Mouse (Mus musculus): ENCODE results near the gene Olfr430. TPM values are rescaled to one million over a fixed set of nuclear protein-coding genes. Genes with fewer than 3 reads are reported as not detected.

The Olfr430 gene
- polyA plus RNA-seq, 1 experiment from 2014 or later = not detected

GRCm38 (mm10) chr1:174052981-174053380, 13.4 kb upstream of the Olfr430 start:
- no peak for DNase-seq
- H3K4me1 ChIP-seq (ENCODE audit: insufficient read depth) = no peaks in the 10 kb centered on the region
- H3K27me3 ChIP-seq (ENCODE audit: insufficient read depth, low read length) = no peaks in the 10 kb centered on the region
- no peak overlapping the region for H3K4me2 ChIP-seq (ENCODE audit: low read depth, low read length)
- H3K27ac ChIP-seq (ENCODE audit: low read depth) = no peak overlapping the region
- no peaks in the 10 kb centered on the region for H3K9me3 ChIP-seq (ENCODE audit: low read length)
- 62% methylated on average over 3 of the region's 3 CpGs for WGBS (ENCODE audit: insufficient replicate concordance)
- no peak for TF ChIP-seq CTCF (IDR thresholded peaks at IDR 0.05; ENCODE audit: low read depth)
- no peak for TF ChIP-seq EP300 (IDR thresholded peaks at IDR 0.05; ENCODE audit: low read depth)
- H3K4me3 ChIP-seq (ENCODE audit: low read depth, low read length) = no peak overlapping the region
- H3K36me3 ChIP-seq (replicated peaks; ENCODE audit: insufficient read depth, low read length) = no peaks in the 10 kb centered on the region
- no peak overlapping the region for H3K9ac ChIP-seq (replicated peaks)
- ATAC-seq = no peak

- Histone ChIP-seq H3K9ac (replicated peaks) (no peak overlapping the region), H3K27ac (ENCODE audit: low read depth) (no peak overlapping the region), H3K4me2 (ENCODE audit: low read depth, low read length) (no peak overlapping the region), H3K4me3 (ENCODE audit: low read depth, low read length) (no peak overlapping the region), H3K27me3 (ENCODE audit: insufficient read depth, low read length) (no peaks in the 10 kb centered on the region), H3K4me1 (ENCODE audit: insufficient read depth) (no peaks in the 10 kb centered on the region), H3K36me3 (replicated peaks; ENCODE audit: insufficient read depth, low read length) (no peaks in the 10 kb centered on the region), H3K9me3 (ENCODE audit: low read length) (no peaks in the 10 kb centered on the region)
- DNase-seq (no peak), ATAC-seq (no peak)
- WGBS (ENCODE audit: insufficient replicate concordance) = 60% methylated on average over 2 of the region's 2 CpGs
- TF ChIP-seq CTCF (IDR thresholded peaks at IDR 0.05; ENCODE audit: low read depth) (no peak), EP300 (IDR thresholded peaks at IDR 0.05; ENCODE audit: low read depth) (no peak)
Measured at GRCm38 (mm10) chr1:174055248-174055647, 11.2 kb upstream of the Olfr430 start.

GRCm38 (mm10) chr1:174084031-174084430, 17.6 kb downstream of the Olfr430 start, which contains the start of gene Olfr429:
Gene Olfr429, plus strand, starts transcription at chr1:174084331.
- Histone ChIP-seq H3K4me2 (ENCODE audit: low read depth, low read length) (no peak within 1 kb of the TSS), H3K9ac (replicated peaks) (no peak within 1 kb of the TSS), H3K27me3 (ENCODE audit: insufficient read depth, low read length) (no peaks in the 10 kb centered on the region), H3K4me3 (ENCODE audit: low read depth, low read length) (no peak within 1 kb of the TSS), H3K4me1 (ENCODE audit: insufficient read depth) (no peaks in the 10 kb centered on the region), H3K27ac (ENCODE audit: low read depth) (no peak within 1 kb of the TSS), H3K9me3 (ENCODE audit: low read length) (no peaks in the 10 kb centered on the region), H3K36me3 (replicated peaks; ENCODE audit: insufficient read depth, low read length) (no peaks in the 10 kb centered on the region)
- 75% methylated on average over 2 of the region's 2 CpGs for WGBS (ENCODE audit: insufficient replicate concordance)
- TF ChIP-seq EP300 (IDR thresholded peaks at IDR 0.05; ENCODE audit: low read depth) (no peak), CTCF (IDR thresholded peaks at IDR 0.05; ENCODE audit: low read depth) (no peak)
- DNase-seq (no peak), ATAC-seq (no peak)

GRCm38 (mm10) chr1:174096591-174096990, 30.2 kb downstream of the Olfr430 start, which contains the start of gene Olfr427:
Gene Olfr427, plus strand, starts transcription at chr1:174096891.
- no peak for TF ChIP-seq EP300 (IDR thresholded peaks at IDR 0.05; ENCODE audit: low read depth)
- no peak for TF ChIP-seq CTCF (IDR thresholded peaks at IDR 0.05; ENCODE audit: low read depth)
- no peaks in the 10 kb centered on the region for H3K27me3 ChIP-seq (ENCODE audit: insufficient read depth, low read length)
- DNase-seq (no peak), ATAC-seq (no peak)
- no peaks in the 10 kb centered on the region for H3K4me1 ChIP-seq (ENCODE audit: insufficient read depth)
- no peaks in the 10 kb centered on the region for H3K9me3 ChIP-seq (ENCODE audit: low read length)
- WGBS (ENCODE audit: insufficient replicate concordance) = 84% methylated on average over 1 of the region's 1 CpGs
- H3K27ac ChIP-seq (ENCODE audit: low read depth) = no peak within 1 kb of the TSS
- no peak within 1 kb of the TSS for H3K4me2 ChIP-seq (ENCODE audit: low read depth, low read length)
- H3K4me3 ChIP-seq (ENCODE audit: low read depth, low read length) = no peak within 1 kb of the TSS
- H3K9ac ChIP-seq (replicated peaks) = no peak within 1 kb of the TSS
- H3K36me3 ChIP-seq (replicated peaks; ENCODE audit: insufficient read depth, low read length) = no peaks in the 10 kb centered on the region

DNA sequence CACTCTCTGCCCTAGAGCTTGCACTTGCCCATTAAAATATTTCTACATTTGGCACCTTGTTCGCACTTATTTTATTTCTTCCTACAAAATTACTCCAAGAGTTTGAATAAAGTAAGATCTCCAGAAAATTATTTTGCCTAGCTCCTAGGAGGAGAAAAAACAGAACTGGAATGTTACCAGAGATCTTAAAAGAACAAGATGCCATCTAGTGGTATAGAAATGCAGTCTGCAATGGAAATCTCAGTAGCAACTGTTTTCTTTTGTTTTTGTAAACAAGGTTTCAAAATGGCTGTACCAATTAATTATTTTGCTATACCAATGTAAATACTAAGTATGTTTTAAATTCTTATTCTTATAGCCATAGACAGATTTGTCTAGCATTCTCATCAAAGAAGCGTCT, 37.3 kb downstream of the Olfr430 start:
- Histone ChIP-seq H3K27ac (ENCODE audit: low read depth) (no peak overlapping the region), H3K9ac (replicated peaks) (no peak overlapping the region), H3K4me3 (ENCODE audit: low read depth, low read length) (no peak overlapping the region), H3K4me2 (ENCODE audit: low read depth, low read length) (no peak overlapping the region), H3K4me1 (ENCODE audit: insufficient read depth) (no peaks in the 10 kb centered on the region), H3K36me3 (replicated peaks; ENCODE audit: insufficient read depth, low read length) (no peaks in the 10 kb centered on the region), H3K27me3 (ENCODE audit: insufficient read depth, low read length) (no peaks in the 10 kb centered on the region), H3K9me3 (ENCODE audit: low read length) (no peaks in the 10 kb centered on the region)
- no peak for DNase-seq
- 58% methylated on average over 2 of the region's 2 CpGs for WGBS (ENCODE audit: insufficient replicate concordance)
- no peak for ATAC-seq
- no peak for TF ChIP-seq EP300 (IDR thresholded peaks at IDR 0.05; ENCODE audit: low read depth)
- peak; percentile 42 for TF ChIP-seq CTCF (IDR thresholded peaks at IDR 0.05; ENCODE audit: low read depth)

DNA sequence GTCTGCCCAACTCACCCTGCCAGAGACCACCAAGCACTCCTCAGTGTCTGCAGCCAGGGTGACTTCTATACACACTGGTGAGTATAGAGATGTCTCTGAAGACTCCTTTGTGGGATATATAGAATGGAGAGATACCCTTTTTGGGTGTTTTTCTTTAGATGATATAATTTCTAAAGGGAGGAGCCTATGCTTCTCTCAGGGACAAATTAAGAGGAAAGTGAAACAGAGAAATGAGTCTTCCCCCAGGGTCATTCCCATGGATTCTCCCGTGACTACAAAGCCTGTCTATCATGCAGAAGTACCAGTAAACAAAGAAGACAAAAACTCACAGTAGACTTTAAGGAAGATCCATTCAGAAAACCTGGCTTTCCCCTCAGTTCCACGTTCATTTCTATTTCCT, 54.7 kb downstream of the Olfr430 start, which contains the start of gene Olfr231:
Gene Olfr231 (minus strand): TSS at position 101 of the 400 bp plus-strand sequence.
- H3K36me3 ChIP-seq (replicated peaks; ENCODE audit: insufficient read depth, low read length) = no peaks in the 10 kb centered on the region
- DNase-seq (no peak), ATAC-seq (no peak)
- no peak within 1 kb of the TSS for H3K27ac ChIP-seq (ENCODE audit: low read depth)
- no peaks in the 10 kb centered on the region for H3K4me1 ChIP-seq (ENCODE audit: insufficient read depth)
- no peak within 1 kb of the TSS for H3K9ac ChIP-seq (replicated peaks)
- no peak within 1 kb of the TSS for H3K4me3 ChIP-seq (ENCODE audit: low read depth, low read length)
- TF ChIP-seq EP300 (IDR thresholded peaks at IDR 0.05; ENCODE audit: low read depth) = no peak
- no peak for TF ChIP-seq CTCF (IDR thresholded peaks at IDR 0.05; ENCODE audit: low read depth)
- H3K4me2 ChIP-seq (ENCODE audit: low read depth, low read length) = no peak within 1 kb of the TSS
- no peaks in the 10 kb centered on the region for H3K27me3 ChIP-seq (ENCODE audit: insufficient read depth, low read length)
- WGBS (ENCODE audit: insufficient replicate concordance) = 51% methylated on average over 2 of the region's 2 CpGs
- H3K9me3 ChIP-seq (ENCODE audit: low read length) = no peaks in the 10 kb centered on the region

Other genes starting within 250 kb of the Olfr430 start
- 3.7 and 4.6 TPM in 2 replicates for gene Ifi211, start 153.6 kb upstream of the Olfr430 start, polyA plus RNA-seq (2015; fragmentation: Nextera tagmentation; extraction: Ambion mirVana)
- gene Mndal, start 124.1 kb upstream of the Olfr430 start, polyA plus RNA-seq (2015; fragmentation: Nextera tagmentation; extraction: Ambion mirVana) = 11.6 and 13.2 TPM in 2 replicates
- 6.6 and 8.4 TPM in 2 replicates for gene Ifi203, start 123.9 kb upstream of the Olfr430 start, polyA plus RNA-seq (2015; fragmentation: Nextera tagmentation; extraction: Ambion mirVana)
- not detected in 2 replicates for gene Ifi202b, start 83.9 kb upstream of the Olfr430 start, polyA plus RNA-seq (2015; fragmentation: Nextera tagmentation; extraction: Ambion mirVana)
- gene Ifi205, start 34.8 kb upstream of the Olfr430 start, polyA plus RNA-seq (2015; fragmentation: Nextera tagmentation; extraction: Ambion mirVana) = 2.0 and 2.5 TPM in 2 replicates
- gene Olfr433, start 25.9 kb upstream of the Olfr430 start, polyA plus RNA-seq (2015; fragmentation: Nextera tagmentation; extraction: Ambion mirVana) = 0.08 and 0.11 TPM in 2 replicates
- gene Olfr432, start 17.4 kb upstream of the Olfr430 start, polyA plus RNA-seq (2015; fragmentation: Nextera tagmentation; extraction: Ambion mirVana) = not detected in 2 replicates
- not detected in 2 replicates for gene Olfr429, start 17.7 kb downstream of the Olfr430 start, polyA plus RNA-seq (2015; fragmentation: Nextera tagmentation; extraction: Ambion mirVana)
- not detected in 2 replicates for gene Olfr427, start 30.3 kb downstream of the Olfr430 start, polyA plus RNA-seq (2015; fragmentation: Nextera tagmentation; extraction: Ambion mirVana)
- gene Olfr231, start 54.6 kb downstream of the Olfr430 start, polyA plus RNA-seq (2015; fragmentation: Nextera tagmentation; extraction: Ambion mirVana) = not detected in 2 replicates
- not detected in 2 replicates for gene Olfr424, start 64.9 kb downstream of the Olfr430 start, polyA plus RNA-seq (2015; fragmentation: Nextera tagmentation; extraction: Ambion mirVana)
- gene Olfr420, start 89.0 kb downstream of the Olfr430 start, polyA plus RNA-seq (2015; fragmentation: Nextera tagmentation; extraction: Ambion mirVana) = 0.13 and 0.40 TPM in 2 replicates
- gene Spta1, start 106.2 kb downstream of the Olfr430 start, polyA plus RNA-seq (2015; fragmentation: Nextera tagmentation; extraction: Ambion mirVana) = 6.7 and 9.4 TPM in 2 replicates
- 0.09 and 0.11 TPM in 2 replicates for gene Olfr419, start 185.5 kb downstream of the Olfr430 start, polyA plus RNA-seq (2015; fragmentation: Nextera tagmentation; extraction: Ambion mirVana)

Data from liver, postnatal 0 days (tissue).